Mouse (Mus musculus) spleen, postnatal 36 days (tissue): ENCODE measurements around the gene Mrpl35.

Experiments used
- DNase-seq, 2 experiments: peaks; one replicate each; pipeline ENCODE4 v3.0.0; 2022; ENCODE audit warnings: low spot score in 2 of 2, mixed read lengths in 1 of 2

Gene Mrpl35

GRCm38 (mm10) chr6:71801011-71801713 is 25.6 kb downstream of the Mrpl35 start:
- peak; percentile 10 to 29 for DNase-seq

DNA sequence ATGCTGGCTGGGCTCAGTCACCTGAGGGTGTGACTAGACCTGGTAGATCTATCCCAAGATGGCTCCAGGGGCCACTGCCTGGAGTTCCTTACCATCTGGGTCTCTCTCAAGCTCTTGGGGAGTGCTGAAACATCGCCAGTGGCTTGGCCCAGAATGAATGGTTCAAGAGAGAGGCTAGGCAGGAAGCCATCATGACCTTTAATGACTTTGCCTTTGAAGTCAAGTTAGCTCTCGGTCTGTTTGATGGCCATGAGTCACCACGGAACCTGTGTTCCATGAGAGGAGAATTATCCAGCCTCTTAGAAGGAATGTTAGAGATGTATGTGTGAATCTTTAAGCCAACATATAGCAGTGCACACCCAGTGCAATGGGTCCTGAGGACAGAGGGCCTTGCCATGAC is 27.4 kb downstream of the Mrpl35 start:
- DNase-seq: no peak

DNA sequence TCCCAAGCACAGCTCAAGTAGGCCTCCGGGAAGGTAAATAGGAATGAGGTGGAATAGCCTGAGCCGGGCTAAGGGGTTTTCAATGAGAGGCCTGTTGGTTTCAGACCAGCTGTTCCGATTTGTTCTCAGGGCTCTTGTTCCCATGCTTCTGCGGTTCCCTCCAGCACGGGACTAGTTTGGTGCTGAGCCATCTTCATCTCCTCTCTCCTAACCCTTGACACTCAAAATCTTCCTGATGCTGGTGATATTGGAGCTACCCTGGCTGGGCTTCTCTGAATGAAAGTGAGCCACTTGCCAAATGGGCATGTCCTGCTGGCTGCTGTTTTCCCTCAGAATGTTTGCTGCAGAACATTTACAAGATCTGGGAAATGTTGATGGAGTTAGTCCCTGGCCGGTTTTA is 35.0 kb downstream of the Mrpl35 start:
- DNase-seq: no peak

GRCm38 (mm10) chr6:71788348-71788747 is 38.4 kb downstream of the Mrpl35 start:
- peak in 1 of 2 experiments; percentile 2 for DNase-seq

DNA sequence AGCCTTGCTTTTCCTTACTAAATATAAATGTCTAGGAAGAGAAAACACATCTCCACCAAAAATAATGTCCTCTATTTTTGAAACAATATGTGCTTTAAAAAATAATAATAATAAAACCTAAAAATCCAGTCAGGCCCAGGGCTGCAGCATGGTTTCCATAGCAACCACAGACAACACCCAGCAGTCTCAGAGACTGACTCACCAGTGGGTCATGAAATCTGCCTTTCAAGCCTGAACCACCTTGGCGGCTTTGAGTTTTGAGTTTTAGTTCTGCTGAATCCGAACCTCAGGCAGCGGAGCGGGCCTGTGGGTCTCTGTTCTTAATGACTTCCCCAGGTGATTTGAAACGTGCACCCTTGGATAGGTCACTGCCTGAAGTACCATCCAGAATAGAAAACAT is 43.6 kb downstream of the Mrpl35 start:
- DNase-seq: no peak

GRCm38 (mm10) chr6:71780431-71780830 is 46.3 kb downstream of the Mrpl35 start:
- no peak for DNase-seq

GRCm38 (mm10) chr6:71779831-71780230 is 46.9 kb downstream of the Mrpl35 start:
- no peak for DNase-seq

DNA sequence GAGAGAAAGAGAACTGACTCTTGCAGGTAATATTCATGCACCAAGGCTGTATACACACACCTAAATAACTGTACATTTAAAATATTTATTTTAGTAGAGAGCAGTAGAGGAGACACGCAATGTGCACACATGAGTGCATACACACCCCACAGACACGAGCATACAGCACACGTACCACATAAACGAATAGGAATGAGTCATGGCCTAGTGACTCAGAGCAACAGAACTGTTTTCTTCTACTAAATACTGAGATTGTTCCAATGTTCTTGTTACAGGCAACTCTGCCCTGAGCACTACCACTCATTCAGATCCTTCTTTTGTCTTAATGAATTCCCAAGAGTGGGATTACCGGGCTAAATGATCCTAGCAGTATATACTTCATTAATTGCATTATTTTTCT is 48.8 kb downstream of the Mrpl35 start:
- no peak for DNase-seq

GRCm38 (mm10) chr6:71772636-71773208 is 54.0 kb downstream of the Mrpl35 start:
- DNase-seq: no peak

DNA sequence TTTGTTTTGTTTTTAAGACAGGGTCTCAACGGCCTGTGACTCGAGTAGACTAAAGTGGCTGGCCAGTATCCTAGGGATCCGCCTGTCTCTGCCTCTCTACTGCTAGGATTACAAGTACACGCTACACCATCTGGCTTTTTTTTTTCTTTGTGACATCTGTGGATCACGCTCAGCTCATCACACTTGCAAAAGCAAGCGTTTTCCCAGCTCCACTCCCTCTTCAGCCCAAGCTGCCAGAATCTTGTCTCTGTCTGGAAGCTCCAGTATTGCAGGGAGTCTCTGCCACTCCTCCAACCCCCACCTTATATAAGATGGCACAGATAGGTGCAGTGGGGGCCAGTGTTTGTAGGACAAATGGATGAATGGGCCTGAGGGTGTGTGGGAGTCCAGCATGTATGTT is 54.6 kb downstream of the Mrpl35 start:
- DNase-seq: no peak

DNA sequence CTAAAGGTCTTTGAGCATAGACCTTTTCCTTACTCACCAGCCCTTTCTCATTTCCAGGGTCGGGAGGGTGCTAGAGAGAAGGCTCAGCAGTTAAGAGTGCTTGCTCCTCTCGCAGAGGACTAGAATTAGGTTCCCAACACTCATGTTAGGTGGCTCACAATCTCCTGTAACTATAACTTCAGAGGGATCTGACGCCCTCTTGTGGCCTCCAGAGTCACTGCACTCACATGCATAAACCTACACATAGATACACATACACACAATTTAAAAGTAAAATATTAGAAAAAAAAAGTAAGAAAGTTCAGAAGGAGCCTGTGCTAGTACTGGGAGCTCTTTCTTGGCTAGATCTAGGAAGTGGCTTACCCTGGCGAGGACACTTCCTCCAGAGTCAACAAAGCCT is 55.5 kb downstream of the Mrpl35 start:
- DNase-seq: no peak

- DNase-seq: no peak
Measured at GRCm38 (mm10) chr6:71770856-71771255, 55.9 kb downstream of the Mrpl35 start.

DNA sequence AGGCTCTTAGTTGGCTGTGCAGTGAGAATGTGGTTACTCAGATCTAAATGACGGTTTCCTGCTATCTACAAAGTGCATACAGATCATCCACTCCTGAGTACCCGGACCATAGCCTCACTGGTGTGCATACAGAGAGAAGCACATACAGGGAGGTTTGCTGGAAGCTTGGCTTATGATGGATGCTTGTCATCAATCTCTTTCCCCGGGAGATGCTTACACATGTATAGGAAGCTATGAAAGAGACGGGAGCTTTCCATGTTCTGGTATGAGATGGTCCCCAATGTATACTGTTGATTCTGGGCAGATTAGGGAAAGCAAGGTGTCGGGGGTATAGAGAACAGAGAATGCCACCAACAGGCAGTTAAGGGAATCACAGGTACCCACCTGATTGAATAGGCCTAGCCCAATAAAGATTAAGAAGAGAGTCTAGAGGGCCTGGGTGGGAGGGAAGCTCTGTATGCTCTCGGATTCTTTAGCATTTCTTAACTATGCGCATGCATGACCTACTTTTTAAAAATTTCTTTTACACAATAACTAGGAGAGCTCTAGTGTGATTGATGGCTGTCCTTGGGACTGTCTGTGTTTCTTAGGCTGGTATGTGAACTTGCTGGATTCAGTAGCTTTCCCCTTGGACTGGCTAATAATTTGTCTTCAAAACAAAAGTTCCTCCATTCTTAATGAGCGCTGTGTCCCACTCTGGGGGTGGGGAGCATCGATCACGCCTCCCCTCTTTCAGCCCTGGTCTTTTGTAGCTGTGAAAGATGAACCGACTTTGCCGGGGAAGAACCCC is 56.7 kb downstream of the Mrpl35 start:
- no peak for DNase-seq

DNA sequence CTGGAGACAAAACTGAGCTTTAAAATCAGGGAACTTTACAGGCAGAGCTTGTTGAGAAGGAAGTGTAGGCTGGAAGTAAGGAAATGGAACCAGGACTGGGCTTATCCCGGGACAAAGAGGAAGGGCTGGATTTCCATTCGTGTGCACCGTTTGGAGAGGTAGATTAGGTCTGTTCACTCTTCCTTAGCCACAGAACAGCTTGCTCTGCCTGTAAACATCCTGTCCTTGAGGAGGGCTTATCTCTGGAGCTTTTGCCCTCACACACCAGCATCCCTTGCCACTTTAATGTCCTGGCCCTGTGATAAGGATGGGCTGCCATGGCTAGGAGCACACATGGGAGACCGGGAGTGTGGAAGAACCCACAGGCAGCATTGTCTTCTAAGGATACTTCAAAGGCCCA is 59.0 kb downstream of the Mrpl35 start:
- no peak for DNase-seq
